Mouse (Mus musculus): Measurements from ENCODE around the gene Agtr1a. TPM values are rescaled to one million over a fixed set of nuclear protein-coding genes. Genes with fewer than 3 reads are reported as not detected.

Gene Agtr1a
- total RNA-seq, 1 experiment from 2014 or later: 0.67 TPM

- ATAC-seq (replicated peaks; ENCODE audit: insufficient number of reproducible peaks, low FRiP score, low TSS enrichment, poor library complexity, severe bottlenecking): no peak
Measured at GRCm38 (mm10) chr13:30359886-30360285, 23.6 kb downstream of the Agtr1a start.

DNA sequence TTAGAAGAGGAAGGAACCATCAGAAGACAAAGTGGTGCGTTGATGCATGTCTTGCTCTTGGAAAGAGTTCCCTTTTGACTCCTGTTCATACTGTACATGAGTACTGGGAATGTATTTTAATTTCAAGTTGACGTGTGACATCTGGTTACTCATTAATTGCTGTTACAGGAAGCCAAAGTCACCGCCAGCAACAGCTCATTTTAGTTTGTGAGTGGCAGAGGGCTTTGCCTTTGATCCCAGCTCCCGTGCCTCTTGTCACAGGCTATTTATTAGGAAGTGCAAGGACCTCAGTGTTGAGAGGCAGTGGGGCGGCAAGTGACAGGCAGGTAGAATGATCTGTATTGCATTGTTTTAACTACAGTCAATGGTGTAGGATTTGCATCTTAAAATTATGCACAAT, 24.8 kb downstream of the Agtr1a start:
- no peak for ATAC-seq (replicated peaks; ENCODE audit: insufficient number of reproducible peaks, low FRiP score, low TSS enrichment, poor library complexity, severe bottlenecking)

DNA sequence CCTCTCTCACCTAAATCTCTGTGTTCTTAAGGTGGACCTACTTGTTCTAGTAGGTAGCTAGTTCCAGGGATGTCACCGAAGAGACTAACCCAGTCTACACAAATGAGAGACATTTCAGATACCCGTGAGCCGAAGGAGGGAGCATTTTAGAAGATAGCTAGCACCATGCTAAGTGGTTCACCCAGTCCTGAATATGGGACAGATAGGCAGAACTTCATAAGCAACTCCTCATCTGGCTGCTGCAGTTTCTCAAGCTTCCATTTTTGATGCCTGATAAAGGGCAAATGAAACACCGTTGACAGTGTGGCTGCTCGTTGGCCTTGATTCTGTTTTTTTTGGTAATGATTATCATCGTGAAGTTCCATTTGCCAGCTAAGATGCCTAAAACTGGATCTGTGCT, 25.8 kb downstream of the Agtr1a start:
- ATAC-seq (replicated peaks; ENCODE audit: insufficient number of reproducible peaks, low FRiP score, low TSS enrichment, poor library complexity, severe bottlenecking): no peak

- ATAC-seq (replicated peaks; ENCODE audit: insufficient number of reproducible peaks, low FRiP score, low TSS enrichment, poor library complexity, severe bottlenecking): no peak
Measured at GRCm38 (mm10) chr13:30364097-30364625, 27.9 kb downstream of the Agtr1a start.

GRCm38 (mm10) chr13:30364780-30365179, 28.5 kb downstream of the Agtr1a start:
- ATAC-seq (replicated peaks; ENCODE audit: insufficient number of reproducible peaks, low FRiP score, low TSS enrichment, poor library complexity, severe bottlenecking): no peak

DNA sequence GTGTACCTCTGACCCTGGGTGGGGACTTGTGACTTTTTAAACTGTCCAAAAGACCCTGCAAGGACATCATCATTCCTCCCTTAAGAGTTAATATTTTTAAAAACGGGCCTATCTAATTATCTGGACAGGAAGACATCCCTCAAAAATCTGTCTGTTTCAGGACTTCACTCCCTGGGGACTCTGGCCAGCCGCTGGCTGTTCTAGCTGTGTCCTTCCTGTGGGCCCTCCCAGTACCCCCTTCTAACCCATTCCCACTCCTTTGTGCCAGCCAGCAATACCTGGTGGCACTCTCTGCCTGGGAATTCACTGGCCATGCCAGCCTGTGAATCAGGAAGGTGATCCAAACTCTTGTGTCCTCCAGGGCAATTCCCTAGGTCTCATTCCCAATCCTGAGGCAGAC, 29.1 kb downstream of the Agtr1a start:
- no peak for ATAC-seq (replicated peaks; ENCODE audit: insufficient number of reproducible peaks, low FRiP score, low TSS enrichment, poor library complexity, severe bottlenecking)

- ATAC-seq (replicated peaks; ENCODE audit: insufficient number of reproducible peaks, low FRiP score, low TSS enrichment, poor library complexity, severe bottlenecking): no peak
Measured at GRCm38 (mm10) chr13:30368116-30368515, 31.9 kb downstream of the Agtr1a start.

DNA sequence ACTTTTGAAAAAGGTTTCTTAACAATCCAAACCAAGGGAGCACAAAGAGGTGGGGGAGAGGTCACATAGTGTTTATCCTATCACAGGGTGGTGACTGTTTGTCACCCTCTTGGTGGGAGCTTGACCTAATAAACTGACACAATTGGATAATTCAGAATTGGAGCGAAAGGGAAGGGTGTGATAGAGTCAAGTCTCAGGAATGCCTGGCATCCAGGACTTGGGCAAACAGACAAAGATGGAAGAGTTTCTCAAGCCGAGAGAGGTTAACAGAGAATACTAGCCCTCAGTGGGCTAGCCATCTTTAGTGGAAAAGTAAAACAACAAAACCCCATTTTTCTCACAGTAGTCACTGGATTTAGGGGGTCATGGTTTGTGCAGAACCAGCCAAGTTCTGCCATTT, 32.5 kb downstream of the Agtr1a start:
- no peak for ATAC-seq (replicated peaks; ENCODE audit: insufficient number of reproducible peaks, low FRiP score, low TSS enrichment, poor library complexity, severe bottlenecking)

- no peak for ATAC-seq (replicated peaks; ENCODE audit: insufficient number of reproducible peaks, low FRiP score, low TSS enrichment, poor library complexity, severe bottlenecking)
Measured at GRCm38 (mm10) chr13:30378868-30379267, 42.6 kb downstream of the Agtr1a start.

- ATAC-seq (replicated peaks; ENCODE audit: insufficient number of reproducible peaks, low FRiP score, low TSS enrichment, poor library complexity, severe bottlenecking): no peak
Measured at GRCm38 (mm10) chr13:30385183-30385582, 48.9 kb downstream of the Agtr1a start.

DNA sequence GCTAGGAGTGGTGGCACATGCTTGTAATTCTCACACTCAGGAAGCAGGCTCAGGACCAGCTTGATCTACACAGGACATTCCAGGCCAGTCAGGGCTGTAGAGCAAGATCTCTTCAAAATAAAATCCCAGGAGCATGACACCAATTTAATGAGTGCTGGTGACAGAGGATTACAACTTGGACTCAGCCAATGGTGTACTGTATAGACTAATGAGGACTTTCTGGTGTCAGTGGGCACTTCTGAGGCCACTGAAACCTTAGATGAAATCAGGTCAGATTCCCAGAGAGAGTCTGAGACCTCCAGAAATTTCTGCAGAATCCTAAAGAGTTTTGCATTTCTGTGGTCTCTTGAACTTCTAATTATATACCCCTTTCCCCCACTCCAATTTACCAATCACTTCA, 57.9 kb downstream of the Agtr1a start:
- ATAC-seq (replicated peaks; ENCODE audit: insufficient number of reproducible peaks, low FRiP score, low TSS enrichment, poor library complexity, severe bottlenecking): no peak

- ATAC-seq (replicated peaks; ENCODE audit: insufficient number of reproducible peaks, low FRiP score, low TSS enrichment, poor library complexity, severe bottlenecking): no peak
Measured at GRCm38 (mm10) chr13:30396431-30396830, 60.2 kb downstream of the Agtr1a start.

DNA sequence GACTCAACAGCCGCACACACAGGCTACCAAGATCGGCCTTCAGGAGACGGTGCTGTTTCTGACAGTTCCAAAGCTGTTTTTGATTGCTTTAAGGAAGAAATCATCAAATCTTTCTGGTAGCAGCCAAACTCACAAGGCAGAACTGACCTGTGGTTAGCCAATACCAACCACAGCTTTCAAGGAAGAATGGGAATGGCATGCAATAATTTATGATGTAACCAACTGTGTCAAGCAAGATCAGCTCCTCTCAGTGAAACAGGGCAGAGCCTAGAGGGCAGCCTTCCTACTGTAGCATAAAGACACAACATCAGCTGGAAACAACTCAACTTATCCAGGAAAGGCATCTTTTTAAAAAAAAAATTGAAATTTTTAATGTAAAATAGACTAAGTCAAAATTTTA, 62.6 kb downstream of the Agtr1a start:
- no peak for ATAC-seq (replicated peaks; ENCODE audit: insufficient number of reproducible peaks, low FRiP score, low TSS enrichment, poor library complexity, severe bottlenecking)

- ATAC-seq (replicated peaks; ENCODE audit: insufficient number of reproducible peaks, low FRiP score, low TSS enrichment, poor library complexity, severe bottlenecking): no peak
Measured at GRCm38 (mm10) chr13:30400621-30401020, 64.4 kb downstream of the Agtr1a start.

- ATAC-seq (replicated peaks; ENCODE audit: insufficient number of reproducible peaks, low FRiP score, low TSS enrichment, poor library complexity, severe bottlenecking): no peak
Measured at GRCm38 (mm10) chr13:30403874-30404273, 67.6 kb downstream of the Agtr1a start.

GRCm38 (mm10) chr13:30418611-30419010, 82.4 kb downstream of the Agtr1a start:
- ATAC-seq (replicated peaks; ENCODE audit: insufficient number of reproducible peaks, low FRiP score, low TSS enrichment, poor library complexity, severe bottlenecking): no peak

GRCm38 (mm10) chr13:30427008-30427407, 90.8 kb downstream of the Agtr1a start:
- no peak for ATAC-seq (replicated peaks; ENCODE audit: insufficient number of reproducible peaks, low FRiP score, low TSS enrichment, poor library complexity, severe bottlenecking)

DNA sequence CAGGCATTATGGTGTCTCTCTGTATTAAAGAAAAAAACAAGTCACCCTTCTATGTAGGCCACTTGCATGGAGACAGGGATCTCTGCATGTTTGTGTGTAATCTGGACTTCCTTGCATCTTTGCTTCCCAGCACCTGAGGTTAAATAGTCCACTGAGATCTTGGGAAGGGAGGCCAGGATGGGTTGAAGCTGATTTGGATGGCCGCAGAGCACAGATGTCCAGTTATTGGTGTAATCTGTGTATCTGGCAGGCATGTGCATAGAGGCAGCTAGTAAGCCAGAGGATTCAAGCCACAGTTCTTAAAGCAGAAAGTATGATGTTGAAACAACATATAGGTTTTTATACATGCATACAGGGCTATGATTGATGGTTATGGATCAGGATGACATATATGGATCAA, 91.2 kb downstream of the Agtr1a start:
- no peak for ATAC-seq (replicated peaks; ENCODE audit: insufficient number of reproducible peaks, low FRiP score, low TSS enrichment, poor library complexity, severe bottlenecking)

Measured in monocyte, adult 5-6 weeks (primary cell).